Mouse (Mus musculus): ENCODE measurements around the gene Drd4.

GRCm38 (mm10) chr7:141341689-141342226 is 50.0 kb downstream of the Drd4 start:
- TF ChIP-seq CTCF (IDR thresholded peaks at IDR 0.05; ENCODE audit: extremely low read depth, insufficient read depth, low read length), result no peak
- no peak for TF ChIP-seq POLR2A (IDR thresholded peaks at IDR 0.05; ENCODE audit: extremely low read depth, insufficient read depth, low read length)

Measured in cortical plate, adult 2 months (tissue).